Mouse (Mus musculus): ENCODE measurements around the gene Ncoa1.

DNA sequence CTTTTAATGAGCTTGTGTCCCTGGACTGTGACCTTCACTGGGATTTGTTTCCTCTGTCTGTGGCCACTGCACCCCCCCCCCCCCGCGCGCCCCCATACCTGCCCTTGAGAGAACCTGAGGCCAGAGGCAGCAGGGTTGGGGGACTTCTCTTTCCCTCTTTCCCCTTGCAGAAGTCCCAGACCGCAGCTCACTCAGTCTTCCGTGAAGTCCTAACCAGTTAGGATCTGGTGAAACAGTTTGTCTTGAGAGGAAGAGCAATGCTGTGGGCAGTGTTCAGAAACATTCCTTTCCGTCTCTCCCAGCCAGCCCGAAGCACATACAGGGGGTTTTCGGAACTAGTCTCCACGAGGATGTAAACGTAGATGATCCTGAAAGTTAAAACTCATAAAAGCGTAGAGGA, 42.0 kb upstream of the Ncoa1 start:
- TF ChIP-seq CTCF (IDR thresholded peaks at IDR 0.05; ENCODE audit: low read depth, low read length) (no peak), POLR2AphosphoS5 (IDR thresholded peaks at IDR 0.05; ENCODE audit: insufficient replicate concordance, low read depth, low read length) (no peak), TAL1 (conservative IDR thresholded peaks at IDR 0.05; ENCODE audit: low read depth, low read length) (no peak), GATA1 (IDR thresholded peaks at IDR 0.05; ENCODE audit: borderline replicate concordance, low read length) (no peak), GATA2 (IDR thresholded peaks at IDR 0.05; ENCODE audit: borderline replicate concordance, low read depth, low read length) (no peak)

Data from G1E (cell line).